ENCODE assay signal across 20 mouse cellular contexts in genomic region chr5:150711503-150711902, GRCm38 (mm10). TPM values are rescaled to one million over a fixed set of nuclear protein-coding genes. Genes with fewer than 3 reads are reported as not detected.
A peak's percentile ranks its signal among the peaks of the same experiment; 100 is the strongest.
DNase-seq lines count a peak whose midpoint lies in the region; ATAC-seq and TF ChIP-seq lines count a peak whose summit lies in the region.
"Had no signal": no experiment of that assay in that cellular context is flagged by ENCODE, and none has a peak within 500 bp of the region (broad histone marks: within the 10 kb centered on the region; RNA-seq: fewer than 3 reads in every experiment).

No protein-coding gene starts in this region.

- H3K4me2 ChIP-seq in heart, embryonic 15.5 days: no peak overlapping the region
- no peak overlapping the region for H3K4me2 ChIP-seq in lung, embryonic 14.5 days
- H3K4me2 ChIP-seq: embryonic facial prominence, embryonic 12.5 days; forebrain, embryonic 15.5 days; hindbrain, embryonic 15.5 days had no signal

- TF ChIP-seq CTCF in heart, adult 2 months (IDR thresholded peaks at IDR 0.05): no peak
- no peak for TF ChIP-seq CTCF in lung, embryonic 14.5 days (IDR thresholded peaks at IDR 0.05; ENCODE audit: low read depth)
- TF ChIP-seq CTCF in lung, adult 2 months (IDR thresholded peaks at IDR 0.05; ENCODE audit: insufficient read depth, low read length): no peak

- WGBS in heart, embryonic 10.5 days: 79% methylated on average over 4 of the region's 4 CpGs
- 52% methylated on average over 4 of the region's 4 CpGs for WGBS in heart, embryonic 15.5 days
- WGBS in heart, adult 2 months: 80% methylated on average over 4 of the region's 4 CpGs
- 73% methylated on average over 4 of the region's 4 CpGs for WGBS in lung, embryonic 14.5 days
- WGBS in lung, adult 2 months: 88% methylated on average over 4 of the region's 4 CpGs

- TF ChIP-seq POLR2A in heart, adult 2 months (IDR thresholded peaks at IDR 0.05; ENCODE audit: insufficient read depth, low read depth, low read length): no peak
- TF ChIP-seq POLR2A in lung, adult 2 months (IDR thresholded peaks at IDR 0.05; ENCODE audit: borderline replicate concordance, extremely low read depth, low read depth, low read length): no peak

- no peaks in the 10 kb centered on the region for H3K36me3 ChIP-seq in heart, embryonic 10.5 days
- H3K36me3 ChIP-seq in heart, embryonic 15.5 days: no peaks in the 10 kb centered on the region
- no peaks in the 10 kb centered on the region; the same call in 1 of the 2 replicates for H3K36me3 ChIP-seq in heart, adult 2 months (ENCODE audit: control insufficient read depth, insufficient read depth, low read length)
- H3K36me3 ChIP-seq in lung, embryonic 14.5 days (ENCODE audit: insufficient read depth): no peaks in the 10 kb centered on the region
- H3K36me3 ChIP-seq: embryonic facial prominence, embryonic 12.5 days; forebrain, embryonic 15.5 days; hindbrain, embryonic 15.5 days had no signal

- no peak for DNase-seq in heart, embryonic 10.5 days (ENCODE audit: low spot score)
- no peak for DNase-seq in heart, adult 9 months (ENCODE audit: low spot score in 2 of 2)
- DNase-seq in heart, adult 2 months: no peak
- peak; percentile 47 for DNase-seq in lung, embryonic 14.5 days
- DNase-seq in lung, adult 2 months: no peak
- DNase-seq in left cerebral cortex, adult 11 months (ENCODE audit: low spot score): no peak
- DNase-seq: adrenal gland, postnatal 14 days; cerebellum, adult 11-12 months; cerebellum, adult 9-10 months; cerebellum, postnatal 25 days; gastrocnemius, postnatal 14 days; kidney, adult 11 months; kidney, adult 9 months had no signal

- peaks cover 6% of the 10 kb centered on the region for H3K79me2 ChIP-seq in heart, adult 2 months (replicated peaks; ENCODE audit: control insufficient read depth, insufficient read depth, low read length)

- peak overlapping the region; percentile 29; the same call in 1 of the 2 replicates for H3K27ac ChIP-seq in heart, embryonic 10.5 days
- H3K27ac ChIP-seq in heart, embryonic 15.5 days: no peak overlapping the region
- no peak overlapping the region for H3K27ac ChIP-seq in heart, adult 2 months
- H3K27ac ChIP-seq in lung, embryonic 14.5 days (ENCODE audit: low read depth): 0 out of 2 replicates have a peak overlapping the region, but pooled peaks have one; percentile 30
- H3K27ac ChIP-seq: embryonic facial prominence, embryonic 12.5 days; forebrain, embryonic 15.5 days; hindbrain, embryonic 15.5 days had no signal

- H3K9me3 ChIP-seq in heart, embryonic 10.5 days: no peaks in the 10 kb centered on the region
- H3K9me3 ChIP-seq in heart, embryonic 15.5 days (replicated peaks): no peaks in the 10 kb centered on the region
- H3K9me3 ChIP-seq in lung, embryonic 14.5 days (ENCODE audit: low read depth, low read length): no peaks in the 10 kb centered on the region
- H3K9me3 ChIP-seq: embryonic facial prominence, embryonic 12.5 days; forebrain, embryonic 15.5 days; hindbrain, embryonic 15.5 days had no signal

- no peak overlapping the region for H3K4me3 ChIP-seq in heart, embryonic 10.5 days
- no peak overlapping the region for H3K4me3 ChIP-seq in heart, embryonic 15.5 days
- H3K4me3 ChIP-seq in heart, adult 2 months: no peak overlapping the region
- no peak overlapping the region for H3K4me3 ChIP-seq in lung, embryonic 14.5 days (ENCODE audit: low read depth, low read length)
- no peak overlapping the region for H3K4me3 ChIP-seq in lung, adult 2 months (replicated peaks; ENCODE audit: extremely low read depth, low read depth, low read length)
- H3K4me3 ChIP-seq: embryonic facial prominence, embryonic 12.5 days; forebrain, embryonic 15.5 days; hindbrain, embryonic 15.5 days had no signal

- no peak for TF ChIP-seq EP300 in heart, adult 2 months (IDR thresholded peaks at IDR 0.05; ENCODE audit: insufficient read depth, low read depth, low read length)

- intact Hi-C loops in heart, adult 2 months (cut with DNase I): no loop called here

- H3K4me1 ChIP-seq in heart, embryonic 10.5 days: peaks cover 28% of the 10 kb centered on the region
- peaks cover 28% of the 10 kb centered on the region for H3K4me1 ChIP-seq in heart, embryonic 15.5 days (replicated peaks)
- H3K4me1 ChIP-seq in heart, adult 2 months (ENCODE audit: control insufficient read depth, insufficient read depth, low read length): peaks cover 2% of the 10 kb centered on the region; the same call in 1 of the 2 replicates
- H3K4me1 ChIP-seq in lung, embryonic 14.5 days (ENCODE audit: insufficient read depth): peaks cover 5% of the 10 kb centered on the region
- peaks cover 9% of the 10 kb centered on the region for H3K4me1 ChIP-seq in lung, adult 2 months (ENCODE audit: control insufficient read depth, insufficient read depth, low read length)
- H3K4me1 ChIP-seq: embryonic facial prominence, embryonic 12.5 days; hindbrain, embryonic 15.5 days had no signal

- peak; percentile 72 for ATAC-seq in heart, embryonic 15.5 days (replicated peaks; ENCODE audit: insufficient number of reproducible peaks, insufficient read depth, low FRiP score, low read depth)
- ATAC-seq in lung, embryonic 14.5 days (ENCODE audit: insufficient read depth): no peak
- ATAC-seq: activated CD4-positive, CD25-positive, alpha-beta regulatory T cell, adult 4 months; forebrain, embryonic 15.5 days; Patski had no signal

- H3K9ac ChIP-seq in heart, embryonic 15.5 days: no peak overlapping the region; the same call in 1 of the 2 replicates
- no peak overlapping the region for H3K9ac ChIP-seq in heart, adult 2 months (ENCODE audit: low read depth, low read length)
- H3K9ac ChIP-seq in lung, embryonic 14.5 days: no peak overlapping the region
- H3K9ac ChIP-seq: embryonic facial prominence, embryonic 12.5 days; forebrain, embryonic 15.5 days; hindbrain, embryonic 15.5 days had no signal

- H3K27me3 ChIP-seq in heart, embryonic 10.5 days (ENCODE audit: insufficient read depth, poor library complexity, severe bottlenecking): no peaks in the 10 kb centered on the region
- H3K27me3 ChIP-seq in heart, embryonic 15.5 days: no peaks in the 10 kb centered on the region
- H3K27me3 ChIP-seq in heart, adult 2 months (ENCODE audit: control insufficient read depth, insufficient read depth, low read length): no peaks in the 10 kb centered on the region
- no peaks in the 10 kb centered on the region for H3K27me3 ChIP-seq in lung, embryonic 14.5 days (ENCODE audit: insufficient read depth, low read length)
- H3K27me3 ChIP-seq: CH12.LX; embryonic facial prominence, embryonic 12.5 days; forebrain, embryonic 15.5 days; hindbrain, embryonic 15.5 days; Patski had no signal

RNA-seq across cellular contexts. Expression of gene Pds5b, which starts 38.0 kb away (rescaled TPM):
- polyA plus RNA-seq in heart, embryonic 10.5 days (2016; fragmentation: Nextera tagmentation; extraction: Ambion mirVana): 25.1 and 26.8 TPM in 2 replicates
- polyA plus RNA-seq in heart, embryonic 15.5 days (2015; fragmentation: Nextera tagmentation; extraction: Ambion mirVana): 16.0 and 23.8 TPM in 2 replicates
- 10 to 100 TPM; 15.6 to 16.1 TPM for total RNA-seq in heart, adult 2 months (2021)
- 3.7 and 9.7 TPM in 2 replicates for polyA plus RNA-seq in heart, adult 2 months (2012; rRNA removed)
- polyA plus RNA-seq in lung, embryonic 14.5 days (2014; fragmentation: Nextera tagmentation; extraction: Ambion mirVana): 44.3 and 47.9 TPM in 2 replicates
- 4.0 and 8.0 TPM in 2 replicates for polyA plus RNA-seq in lung, adult 2 months (2012; rRNA removed)

RNA-seq across cellular contexts. Expression of gene N4bp2l2, which starts 45.5 kb away (rescaled TPM):
- 37.5 and 39.8 TPM in 2 replicates for polyA plus RNA-seq in heart, embryonic 10.5 days (2016; fragmentation: Nextera tagmentation; extraction: Ambion mirVana)
- 25.3 and 29.5 TPM in 2 replicates for polyA plus RNA-seq in heart, embryonic 15.5 days (2015; fragmentation: Nextera tagmentation; extraction: Ambion mirVana)
- total RNA-seq in heart, adult 2 months (2021): 10 to 100 TPM; 39.6 to 40.4 TPM
- polyA plus RNA-seq in heart, adult 2 months (2012; rRNA removed): 7.1 and 13.1 TPM in 2 replicates
- polyA plus RNA-seq in lung, embryonic 14.5 days (2014; fragmentation: Nextera tagmentation; extraction: Ambion mirVana): 40.1 and 43.6 TPM in 2 replicates
- 4.6 and 6.3 TPM in 2 replicates for polyA plus RNA-seq in lung, adult 2 months (2012; rRNA removed)

Comparison
In these comparisons a context has a peak if more than half of its experiments do, and no peak if none do; other contexts are left out.
1. H3K27ac ChIP-seq: peak in heart, embryonic 10.5 days (single experiment) and lung, embryonic 14.5 days (single experiment); none in heart, embryonic 15.5 days (single experiment) and heart, adult 2 months (single experiment).